Mouse (Mus musculus) limb, embryonic 13.5 days (tissue): ENCODE measurements around the gene Tuba3a. TPM values are rescaled to one million over a fixed set of nuclear protein-coding genes. Genes with fewer than 3 reads are reported as not detected.
"Not testable (repeated sequence)": the region's sequence is repeated elsewhere in the genome, so short reads cannot be mapped to it uniquely, and the experiment has no call there.

ENCODE experiments used
- ATAC-seq: fragments of 200-750 bp; cut with Nextera tagmentation; 2 replicates; pipeline ENCODE4 v1.8.0; 2017; ENCODE audit warnings: low read depth, moderate number of reproducible peaks, moderate TSS enrichment; ENCODE audit not compliant: low FRiP score
- H3K27ac ChIP-seq: fragments of 300-500 bp; sonication (generic); 2 replicates; pipeline ENCODE4 v1.5.1; 2015; ENCODE audit warnings: inconsistent platforms, mild to moderate bottlenecking, moderate library complexity
- H3K27me3 ChIP-seq: fragments of 300-500 bp; sonication (generic); 2 replicates; pipeline ENCODE4 v1.6.1; 2015; ENCODE audit warnings: mild to moderate bottlenecking, inconsistent platforms
- H3K36me3 ChIP-seq: fragments of 300-500 bp; sonication (generic); 2 replicates; pipeline ENCODE4 v1.6.1; 2015; ENCODE audit warnings: inconsistent platforms, mild to moderate bottlenecking, moderate library complexity
- H3K4me1 ChIP-seq: fragments of 300-500 bp; sonication (generic); 2 replicates; pipeline ENCODE4 v1.6.1; 2015; ENCODE audit warnings: inconsistent platforms
- H3K4me2 ChIP-seq: fragments of 300-500 bp; sonication (generic); replicated peaks from 2 replicates; pipeline ENCODE4 v1.6.1; 2015; ENCODE audit warnings: inconsistent platforms, mild to moderate bottlenecking, moderate library complexity
- H3K4me3 ChIP-seq: fragments of 300-500 bp; sonication (generic); 2 replicates; pipeline ENCODE4 v1.5.1; 2015; ENCODE audit warnings: moderate library complexity, mild to moderate bottlenecking, inconsistent platforms
- H3K9ac ChIP-seq: fragments of 300-500 bp; sonication (generic); 2 replicates; pipeline ENCODE4 v1.6.1; 2015; ENCODE audit warnings: mild to moderate bottlenecking, inconsistent platforms
- H3K9me3 ChIP-seq: fragments of 300-500 bp; sonication (generic); 2 replicates; pipeline ENCODE4 v1.6.1; 2016; ENCODE audit warnings: inconsistent platforms
- WGBS: fragments of 180-500 bp; shearing (Covaris S2); methylation state at CpG from one replicate; pipeline ENCODE4 v1.1.7; 2015; 5-methylcytosine and 5-hydroxymethylcytosine counted together
- polyA plus RNA-seq: library from polyadenylated mRNA; unstranded; fragments of >200 nt; fragmentation: Nextera tagmentation; extraction: Ambion mirVana; gene quantifications from 2 replicates; pipeline ENCODE4 v1.2.1, GENCODE M21; 2015

The Tuba3a gene
- polyA plus RNA-seq, 1 experiment from 2014 or later = 0.80 TPM

DNA sequence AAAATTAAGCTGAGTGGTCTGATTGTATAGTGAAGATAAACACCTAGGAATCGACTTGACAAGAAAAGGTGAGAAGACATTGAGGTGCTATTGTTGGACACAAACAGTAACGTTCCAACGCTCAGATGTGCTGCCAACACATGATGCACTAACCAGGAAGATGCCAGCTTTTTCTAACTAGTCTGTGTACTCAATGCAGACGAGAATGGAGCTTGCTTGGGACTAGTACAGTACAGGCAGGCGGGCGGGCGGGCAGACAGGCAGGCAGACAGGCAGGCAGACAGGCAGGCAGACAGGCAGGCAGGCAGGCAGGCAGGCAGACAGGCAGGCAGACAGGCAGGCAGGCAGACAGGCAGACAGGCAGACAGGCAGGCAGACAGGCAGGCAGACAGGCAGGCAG lies 18.6 kb upstream of the Tuba3a start:
- peaks cover 29% of the 10 kb centered on the region for H3K36me3 ChIP-seq
- not testable (repeated sequence) for H3K27me3 ChIP-seq, H3K9ac ChIP-seq, H3K27ac ChIP-seq, H3K4me3 ChIP-seq, H3K9me3 ChIP-seq, ATAC-seq, H3K4me2 ChIP-seq
- 84% methylated on average over 7 of the region's 7 CpGs for WGBS
- peaks cover 12% of the 10 kb centered on the region for H3K4me1 ChIP-seq

DNA sequence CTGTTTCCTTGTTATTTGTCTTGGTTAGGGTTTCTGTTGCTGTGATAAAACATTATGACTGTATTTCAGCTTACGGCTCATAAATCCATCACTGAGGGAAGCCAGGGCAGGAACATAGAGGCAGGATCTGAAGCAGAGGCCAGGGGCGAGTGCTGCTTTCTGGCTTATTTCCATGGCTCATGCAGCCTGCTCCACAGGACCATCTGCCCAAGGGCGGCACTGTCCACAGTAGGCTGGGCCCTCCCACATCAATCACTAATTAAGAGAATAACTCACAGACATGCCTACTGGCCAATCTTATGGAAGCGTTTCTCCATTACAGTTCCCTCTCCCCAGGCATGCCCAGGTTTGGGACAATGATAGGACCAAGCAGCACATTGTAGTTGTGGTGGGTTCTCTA lies 17.4 kb upstream of the Tuba3a start:
- no peak overlapping the region for H3K27ac ChIP-seq
- H3K4me1 ChIP-seq = peaks cover 4% of the 10 kb centered on the region; the same call in 1 of the 2 replicates
- no peak for ATAC-seq
- no peak overlapping the region for H3K4me3 ChIP-seq
- 66% methylated on average over 4 of the region's 4 CpGs for WGBS
- no peaks in the 10 kb centered on the region for H3K27me3 ChIP-seq
- no peaks in the 10 kb centered on the region for H3K9me3 ChIP-seq
- no peak overlapping the region for H3K4me2 ChIP-seq
- peaks cover 19% of the 10 kb centered on the region for H3K36me3 ChIP-seq
- H3K9ac ChIP-seq = no peak overlapping the region

DNA sequence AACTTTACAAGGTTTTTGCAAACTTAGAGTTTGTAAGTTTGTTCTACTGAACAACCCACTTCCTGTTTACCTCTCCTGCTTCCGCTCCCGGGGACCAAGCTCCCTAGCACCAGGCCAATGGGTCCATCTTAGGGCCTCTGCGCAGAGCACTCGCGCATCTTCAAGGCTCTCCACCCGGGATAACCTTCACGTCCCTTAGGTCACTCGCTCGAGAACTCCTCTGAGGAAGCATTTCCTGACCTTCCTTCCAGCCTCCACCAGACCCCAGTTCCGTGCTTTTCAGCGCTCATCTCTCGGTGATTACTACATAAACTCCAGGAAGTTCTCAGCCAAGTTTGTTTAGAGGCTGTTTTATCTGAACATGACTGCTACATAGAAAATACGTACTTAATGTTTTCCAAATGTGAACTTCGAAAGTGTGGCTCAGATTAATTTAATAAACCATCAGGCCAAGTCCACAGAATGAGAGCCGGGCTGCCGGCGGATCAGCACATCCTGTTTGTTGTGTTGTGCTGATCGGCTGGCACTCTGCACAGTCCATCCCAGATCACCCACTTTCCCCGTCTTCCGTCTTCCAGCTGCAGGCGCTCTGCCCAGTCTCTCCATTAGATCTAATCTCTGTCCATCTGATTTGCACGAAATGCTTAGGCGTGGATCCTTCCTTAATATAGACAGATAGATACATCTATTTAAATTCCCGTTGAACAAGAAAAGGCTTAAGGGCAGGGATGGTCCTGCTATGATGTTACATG lies 16.6 kb upstream of the Tuba3a start:
- 76% methylated on average over 24 of the region's 24 CpGs for WGBS
- Histone ChIP-seq H3K36me3 (peaks cover 13% of the 10 kb centered on the region), H3K4me1 (peaks cover 4% of the 10 kb centered on the region; the same call in 1 of the 2 replicates), H3K27ac (no peak overlapping the region), H3K9ac (no peak overlapping the region), H3K9me3 (no peaks in the 10 kb centered on the region), H3K4me3 (no peak overlapping the region), H3K4me2 (no peak overlapping the region), H3K27me3 (no peaks in the 10 kb centered on the region)
- ATAC-seq = no peak

DNA sequence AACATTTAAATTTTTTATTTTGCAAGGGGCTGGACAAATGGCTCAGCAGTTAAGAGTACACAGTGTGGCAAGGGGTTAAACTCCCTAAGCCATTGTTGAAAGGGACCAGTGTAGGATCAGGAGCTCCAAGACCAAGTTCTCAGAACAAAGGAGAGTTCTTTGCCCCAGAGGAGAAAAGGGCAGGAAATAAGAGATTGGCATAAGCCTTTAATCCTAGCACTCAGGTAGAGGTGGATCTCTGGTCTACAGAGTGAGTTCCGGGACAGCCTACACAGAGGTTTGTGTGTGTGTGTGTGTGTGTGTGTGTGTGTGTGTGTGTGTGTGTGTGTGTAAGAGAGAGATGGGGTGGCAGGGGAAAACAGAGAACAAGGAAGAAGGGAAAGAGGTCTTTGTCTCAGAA lies 15.1 kb upstream of the Tuba3a start:
- H3K4me2 ChIP-seq = no peak overlapping the region
- peaks cover 4% of the 10 kb centered on the region; the same call in 1 of the 2 replicates for H3K4me1 ChIP-seq
- WGBS = 65% methylated on average over 1 of the region's 1 CpGs
- ATAC-seq = no peak
- peaks cover under 1% of the 10 kb centered on the region; the same call in 1 of the 2 replicates for H3K36me3 ChIP-seq
- no peak overlapping the region for H3K9ac ChIP-seq
- H3K9me3 ChIP-seq = no peaks in the 10 kb centered on the region
- H3K27me3 ChIP-seq = no peaks in the 10 kb centered on the region
- no peak overlapping the region for H3K27ac ChIP-seq
- H3K4me3 ChIP-seq = no peak overlapping the region

DNA sequence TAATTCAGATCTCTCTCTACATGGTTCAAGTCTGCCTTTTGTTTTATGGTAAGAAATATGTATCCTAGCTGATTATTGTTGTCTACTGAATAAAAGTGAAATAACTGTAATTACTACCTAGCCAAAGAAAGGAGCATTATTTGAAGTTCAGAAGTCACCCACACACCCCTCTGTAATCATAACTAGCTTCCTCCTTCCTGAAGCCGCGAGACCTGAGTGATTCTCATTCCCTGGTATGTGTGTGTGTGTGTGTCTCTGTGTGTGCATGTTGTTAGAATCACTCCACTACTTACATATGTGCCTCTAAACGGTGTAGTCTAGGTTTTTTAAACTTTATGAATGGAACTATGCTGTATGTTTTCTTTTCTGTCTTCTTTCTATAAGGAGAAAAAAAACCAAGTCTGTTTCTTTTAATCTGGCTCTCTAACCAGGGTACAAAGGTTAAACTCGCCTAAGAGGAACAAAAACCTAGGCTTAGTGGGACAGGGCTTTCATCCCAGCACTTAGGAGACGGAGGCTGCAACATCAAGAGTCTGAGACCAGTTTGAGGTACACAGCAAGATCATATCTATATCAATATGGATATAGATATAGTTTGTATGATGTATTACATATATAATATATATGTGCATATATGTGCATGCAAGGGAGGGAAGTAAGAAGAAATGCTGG lies 11.4 kb upstream of the Tuba3a start:
- ATAC-seq = no peak
- 81% methylated on average over 5 of the region's 5 CpGs for WGBS
- Histone ChIP-seq H3K4me1 (no peaks in the 10 kb centered on the region), H3K27me3 (no peaks in the 10 kb centered on the region), H3K4me3 (no peak overlapping the region), H3K9ac (no peak overlapping the region), H3K4me2 (no peak overlapping the region), H3K27ac (no peak overlapping the region), H3K36me3 (no peaks in the 10 kb centered on the region), H3K9me3 (peaks cover 6% of the 10 kb centered on the region; the same call in 1 of the 2 replicates)

DNA sequence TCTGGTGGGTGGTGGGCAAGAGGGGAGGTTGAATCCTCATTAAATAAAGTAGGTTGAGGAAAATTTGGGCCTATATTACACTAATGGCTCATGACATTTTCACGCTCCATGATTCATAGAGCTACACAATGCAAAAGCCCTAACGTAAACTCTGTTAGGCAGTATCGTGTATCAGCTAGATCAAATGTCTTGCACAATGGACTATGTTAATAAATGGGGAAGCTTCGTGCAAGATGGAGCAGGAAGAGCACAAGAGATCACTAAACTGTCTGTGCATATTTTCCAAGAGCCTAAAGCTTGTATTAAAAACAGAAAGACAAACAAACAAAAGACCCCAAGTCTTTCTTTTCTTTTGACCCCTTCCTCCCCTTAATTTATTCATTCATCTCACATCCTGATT lies 8.2 kb upstream of the Tuba3a start:
- no peak overlapping the region for H3K9ac ChIP-seq
- no peak overlapping the region for H3K27ac ChIP-seq
- 83% methylated on average over 4 of the region's 4 CpGs for WGBS
- ATAC-seq = no peak
- peaks cover 6% of the 10 kb centered on the region; the same call in 1 of the 2 replicates for H3K9me3 ChIP-seq
- H3K4me1 ChIP-seq = no peaks in the 10 kb centered on the region
- no peak overlapping the region for H3K4me3 ChIP-seq
- H3K27me3 ChIP-seq = no peaks in the 10 kb centered on the region
- no peaks in the 10 kb centered on the region for H3K36me3 ChIP-seq
- no peak overlapping the region for H3K4me2 ChIP-seq

DNA sequence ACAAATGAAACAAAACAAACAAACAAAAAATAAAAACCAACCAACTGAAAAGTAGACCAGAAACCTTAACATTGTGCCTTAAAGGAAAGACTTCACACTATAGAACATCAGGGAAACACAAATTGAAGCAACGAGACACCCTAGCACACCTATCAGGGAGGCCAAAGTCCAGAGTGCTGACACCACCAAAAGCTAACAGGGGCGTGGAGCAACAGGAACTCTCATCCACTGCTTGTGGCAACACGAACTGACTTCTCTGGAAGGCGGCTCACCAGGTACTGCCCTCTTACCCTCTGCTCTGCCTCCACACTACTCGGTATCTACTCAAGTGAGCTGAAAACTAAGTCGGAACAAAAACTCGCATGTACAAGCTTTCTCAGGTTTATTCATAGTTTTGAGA lies 6.4 kb upstream of the Tuba3a start:
- WGBS = 90% methylated on average over 7 of the region's 7 CpGs
- Histone ChIP-seq H3K4me1 (peaks cover 7% of the 10 kb centered on the region), H3K36me3 (no peaks in the 10 kb centered on the region), H3K27me3 (no peaks in the 10 kb centered on the region), H3K9ac (no peak overlapping the region), H3K9me3 (peaks cover 6% of the 10 kb centered on the region; the same call in 1 of the 2 replicates), H3K27ac (no peak overlapping the region), H3K4me3 (no peak overlapping the region), H3K4me2 (no peak overlapping the region)
- ATAC-seq = no peak

DNA sequence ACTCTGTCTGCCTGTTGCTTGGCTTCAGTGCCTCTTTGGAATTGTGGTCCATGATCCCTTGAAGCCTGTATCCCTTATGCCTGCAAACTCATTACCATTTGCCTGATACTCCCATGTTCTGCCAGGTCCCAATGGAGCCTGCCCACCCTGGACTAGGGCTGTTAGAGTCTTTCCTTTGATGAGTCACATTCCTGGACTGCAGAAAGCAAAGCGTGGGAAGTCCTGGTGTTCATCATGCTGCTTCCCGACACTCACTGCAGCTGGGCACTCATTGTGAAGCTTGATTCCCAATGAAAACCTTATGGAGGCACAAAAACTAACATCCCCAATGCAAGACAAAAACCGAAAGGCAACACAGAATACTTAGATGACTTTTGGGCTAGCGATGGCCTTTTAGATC lies 5.5 kb upstream of the Tuba3a start:
- Histone ChIP-seq H3K9ac (no peak overlapping the region), H3K4me2 (no peak overlapping the region), H3K9me3 (peaks cover 6% of the 10 kb centered on the region; the same call in 1 of the 2 replicates), H3K4me1 (peaks cover 15% of the 10 kb centered on the region), H3K27ac (no peak overlapping the region), H3K27me3 (no peaks in the 10 kb centered on the region), H3K4me3 (no peak overlapping the region), H3K36me3 (no peaks in the 10 kb centered on the region)
- ATAC-seq = no peak
- WGBS = 71% methylated on average over 4 of the region's 4 CpGs

DNA sequence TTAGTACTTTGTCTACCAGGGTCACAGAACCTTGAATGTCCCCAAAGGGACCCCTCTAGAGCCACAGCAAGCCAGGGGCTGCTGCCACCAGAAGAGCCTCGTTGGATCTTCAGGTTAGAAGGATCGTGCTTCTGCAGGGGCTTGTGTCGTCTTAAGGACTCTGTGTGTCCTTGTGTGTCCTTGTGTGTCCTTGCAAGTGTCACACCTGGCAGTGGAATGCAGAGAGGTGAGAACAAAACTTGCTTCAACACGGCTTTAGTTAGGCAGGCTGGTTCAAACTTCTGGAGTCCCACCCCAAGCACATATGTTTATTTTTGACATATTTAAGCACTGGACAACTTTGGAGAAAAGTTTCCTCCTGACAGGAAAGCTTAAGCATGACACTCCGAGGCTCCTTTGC lies 2.9 kb upstream of the Tuba3a start:
- H3K27ac ChIP-seq = no peak overlapping the region
- no peaks in the 10 kb centered on the region for H3K36me3 ChIP-seq
- WGBS = 74% methylated on average over 5 of the region's 5 CpGs
- no peak overlapping the region for H3K4me2 ChIP-seq
- no peak for ATAC-seq
- H3K9me3 ChIP-seq = peaks cover 4% of the 10 kb centered on the region; the same call in 1 of the 2 replicates
- no peaks in the 10 kb centered on the region for H3K27me3 ChIP-seq
- no peak overlapping the region for H3K4me3 ChIP-seq
- H3K9ac ChIP-seq = no peak overlapping the region
- peaks cover 17% of the 10 kb centered on the region for H3K4me1 ChIP-seq

DNA sequence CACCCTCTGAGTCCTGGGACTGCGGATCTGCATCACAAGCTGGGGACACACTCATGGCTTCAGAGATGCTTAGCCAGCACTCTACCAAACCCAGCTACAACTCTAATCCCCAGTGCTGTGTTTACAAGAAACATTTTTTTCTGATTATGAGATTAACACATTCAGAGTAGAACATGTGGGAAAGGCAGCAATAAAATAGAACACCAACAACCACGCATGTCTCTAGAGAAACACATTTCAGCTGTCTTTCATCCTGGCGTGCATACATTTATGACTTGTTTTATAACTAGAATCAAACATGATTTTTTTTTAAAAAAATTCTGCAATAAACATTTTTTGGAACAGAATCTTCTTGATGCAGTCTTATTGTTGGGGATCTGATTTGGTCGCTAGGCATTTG lies 1.1 kb upstream of the Tuba3a start:
- no peak for ATAC-seq
- Histone ChIP-seq H3K4me2 (no peak overlapping the region), H3K9ac (no peak overlapping the region), H3K4me3 (no peak overlapping the region), H3K27ac (no peak overlapping the region; the same call in 1 of the 2 replicates), H3K27me3 (no peaks in the 10 kb centered on the region), H3K4me1 (peaks cover 17% of the 10 kb centered on the region), H3K36me3 (no peaks in the 10 kb centered on the region), H3K9me3 (no peaks in the 10 kb centered on the region)
- WGBS = 49% methylated on average over 4 of the region's 4 CpGs

DNA sequence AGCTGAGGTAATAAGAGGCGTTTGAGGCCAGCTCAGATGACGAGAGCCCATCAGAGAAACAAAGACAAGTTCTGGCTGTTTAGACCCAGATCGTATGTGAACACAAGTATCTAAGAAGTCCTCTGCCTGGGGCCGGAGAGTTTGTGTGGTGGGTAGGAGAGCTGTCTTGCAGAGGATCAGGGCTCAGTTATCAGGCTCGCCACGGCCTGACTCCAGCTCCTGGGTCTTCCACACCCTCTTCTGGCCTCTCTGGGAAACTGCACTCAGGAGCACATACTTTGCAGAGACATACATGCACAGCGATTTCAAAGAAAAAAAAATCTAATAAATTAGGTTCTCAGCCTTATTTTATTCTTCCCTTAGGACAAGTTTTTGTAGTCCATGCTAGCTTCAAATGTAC lies 1.1 kb downstream of the Tuba3a start:
- H3K27me3 ChIP-seq = no peaks in the 10 kb centered on the region
- WGBS = 93% methylated on average over 7 of the region's 7 CpGs
- no peak overlapping the region for H3K27ac ChIP-seq
- H3K4me2 ChIP-seq = no peak overlapping the region
- no peaks in the 10 kb centered on the region for H3K36me3 ChIP-seq
- no peak for ATAC-seq
- H3K4me3 ChIP-seq = no peak overlapping the region
- H3K4me1 ChIP-seq = peaks cover 17% of the 10 kb centered on the region
- H3K9ac ChIP-seq = no peak overlapping the region
- H3K9me3 ChIP-seq = no peaks in the 10 kb centered on the region; the same call in 1 of the 2 replicates

DNA sequence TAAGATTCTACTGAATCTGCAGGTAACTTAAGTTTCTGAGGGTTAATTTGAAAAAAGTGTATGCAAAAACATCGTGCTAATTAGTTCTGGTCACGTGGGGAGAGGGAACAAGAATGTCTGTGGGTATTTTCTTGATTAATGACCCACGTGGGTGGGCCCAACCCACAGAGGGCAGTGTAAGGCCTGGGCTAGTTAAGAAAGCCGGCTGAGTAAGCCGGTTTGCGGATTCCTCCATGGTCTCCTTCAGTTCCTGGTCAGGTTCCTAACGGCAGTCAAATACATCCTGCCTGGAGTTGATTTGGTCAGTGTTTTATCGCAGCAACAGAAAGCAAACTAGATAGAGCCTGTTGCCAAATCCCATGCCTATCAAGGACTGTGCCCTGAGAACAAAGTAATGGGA lies 1.6 kb downstream of the Tuba3a start:
- no peaks in the 10 kb centered on the region; the same call in 1 of the 2 replicates for H3K9me3 ChIP-seq
- H3K36me3 ChIP-seq = no peaks in the 10 kb centered on the region
- WGBS = 29% methylated on average over 8 of the region's 8 CpGs
- ATAC-seq = no peak
- no peaks in the 10 kb centered on the region for H3K27me3 ChIP-seq
- no peak overlapping the region for H3K4me2 ChIP-seq
- H3K4me1 ChIP-seq = peaks cover 17% of the 10 kb centered on the region
- no peak overlapping the region for H3K9ac ChIP-seq
- H3K4me3 ChIP-seq = no peak overlapping the region
- no peak overlapping the region for H3K27ac ChIP-seq
